Mouse (Mus musculus) heart, embryonic 11.5 days (tissue): Measurements from ENCODE around the gene Eps15l1. TPM values are rescaled to one million over a fixed set of nuclear protein-coding genes. Genes with fewer than 3 reads are reported as not detected.
A peak's percentile ranks its signal among the peaks of the same experiment; 100 is the strongest.

Experiments
- ATAC-seq: fragments of 200-750 bp; cut with Nextera tagmentation; replicated peaks from 2 replicates; pipeline ENCODE4 v1.8.0; 2017; ENCODE audit warnings: moderate library complexity; ENCODE audit not compliant: insufficient number of reproducible peaks, low FRiP score, low TSS enrichment
- H3K27ac ChIP-seq: fragments of 300-500 bp; sonication (generic); 2 replicates; pipeline ENCODE4 v1.5.1; 2014; ENCODE audit warnings: mild to moderate bottlenecking, low read depth, low read length
- H3K27me3 ChIP-seq: fragments of 300-500 bp; sonication (generic); 2 replicates; pipeline ENCODE4 v1.6.1; 2014; ENCODE audit warnings: mild to moderate bottlenecking, low read length, mixed read lengths; ENCODE audit not compliant: control insufficient read depth, insufficient read depth
- H3K36me3 ChIP-seq: fragments of 300-500 bp; sonication (generic); 2 replicates; pipeline ENCODE4 v1.6.1; 2014; ENCODE audit warnings: mild to moderate bottlenecking, low read length, moderate library complexity, mixed read lengths; ENCODE audit not compliant: control insufficient read depth, insufficient read depth
- H3K4me1 ChIP-seq: fragments of 300-500 bp; sonication (generic); 2 replicates; pipeline ENCODE4 v1.6.1; 2014; ENCODE audit warnings: low read length; ENCODE audit not compliant: control insufficient read depth, insufficient read depth
- H3K4me2 ChIP-seq: fragments of 300-500 bp; sonication (generic); 2 replicates; pipeline ENCODE4 v1.6.1; 2014; ENCODE audit warnings: mild to moderate bottlenecking, moderate library complexity
- H3K4me3 ChIP-seq: fragments of 300-500 bp; sonication (generic); 2 replicates; pipeline ENCODE4 v1.5.1; 2014; ENCODE audit warnings: low read depth, low read length
- H3K9ac ChIP-seq: fragments of 300-500 bp; sonication (generic); 2 replicates; pipeline ENCODE4 v1.6.1; 2014; ENCODE audit warnings: mild to moderate bottlenecking, low read depth, low read length, moderate library complexity
- H3K9me3 ChIP-seq: fragments of 300-500 bp; sonication (generic); replicated peaks from 2 replicates; pipeline ENCODE4 v1.6.1; 2016; ENCODE audit warnings: low read length; ENCODE audit not compliant: control insufficient read depth
- WGBS: fragments of 180-500 bp; shearing (Covaris S2); extraction: QIAGEN DNeasy Blood & Tissue Kit; methylation state at CpG from one replicate; pipeline ENCODE4 v1.1.7; 2014; ENCODE audit not compliant: insufficient replicate concordance; 5-methylcytosine and 5-hydroxymethylcytosine counted together
- polyA plus RNA-seq: library from polyadenylated mRNA; unstranded; fragments of >200 nt; fragmentation: Nextera tagmentation; extraction: Ambion mirVana; gene quantifications from 2 replicates; pipeline ENCODE4 v1.2.1, GENCODE M21; 2014

The Eps15l1 gene
- polyA plus RNA-seq, 1 experiment from 2014 or later: 49.9 TPM

DNA sequence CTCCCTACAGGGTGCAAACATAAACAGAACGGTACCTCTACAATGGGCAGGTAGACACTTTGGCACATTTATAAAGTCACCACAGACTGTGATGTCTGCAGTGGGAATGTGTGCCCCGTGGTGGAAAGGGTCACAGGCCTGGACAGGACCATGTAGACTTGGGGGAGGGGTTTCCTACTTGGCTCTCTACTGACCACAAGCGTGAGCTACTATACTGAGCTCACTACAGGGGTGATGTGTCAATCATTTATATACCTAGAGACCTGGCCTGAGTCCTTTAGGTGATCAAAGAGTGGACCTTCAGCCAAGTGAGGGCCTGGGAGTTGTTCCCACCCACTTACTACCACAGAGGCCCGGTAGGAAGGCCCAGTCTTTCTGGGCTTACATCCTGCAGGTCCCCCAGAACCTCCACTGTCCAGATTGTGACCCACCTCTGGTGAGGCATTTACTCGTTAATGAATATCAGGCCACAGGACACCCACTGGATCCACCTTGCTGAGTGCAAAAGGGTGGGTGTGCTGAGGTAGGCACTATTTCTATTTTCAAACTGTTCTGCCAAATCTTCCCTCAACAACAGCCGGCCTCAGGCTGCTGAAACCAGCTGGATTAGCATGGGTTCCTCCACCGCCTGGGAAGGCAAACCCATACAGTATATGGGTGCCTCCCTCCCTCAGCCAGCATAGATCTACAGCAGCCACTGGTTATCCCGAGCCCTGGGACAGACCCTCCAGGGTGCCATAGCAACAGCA is 68.1 kb downstream of the Eps15l1 start:
- no peaks in the 10 kb centered on the region for H3K27me3 ChIP-seq
- H3K9me3 ChIP-seq: no peaks in the 10 kb centered on the region
- H3K36me3 ChIP-seq: peaks cover 10% of the 10 kb centered on the region
- peak; percentile 53; the same call in 1 of the 2 replicates for ATAC-seq
- H3K4me1 ChIP-seq: peaks cover 32% of the 10 kb centered on the region
- no peak overlapping the region for H3K4me3 ChIP-seq
- H3K27ac ChIP-seq: peak overlapping the region; percentile 60
- peak overlapping the region; percentile 11; the same call in 1 of the 2 replicates for H3K4me2 ChIP-seq
- 0 out of 2 replicates have a peak overlapping the region, but pooled peaks have one; percentile 43 for H3K9ac ChIP-seq
- 68% methylated on average over 8 of the region's 8 CpGs for WGBS

DNA sequence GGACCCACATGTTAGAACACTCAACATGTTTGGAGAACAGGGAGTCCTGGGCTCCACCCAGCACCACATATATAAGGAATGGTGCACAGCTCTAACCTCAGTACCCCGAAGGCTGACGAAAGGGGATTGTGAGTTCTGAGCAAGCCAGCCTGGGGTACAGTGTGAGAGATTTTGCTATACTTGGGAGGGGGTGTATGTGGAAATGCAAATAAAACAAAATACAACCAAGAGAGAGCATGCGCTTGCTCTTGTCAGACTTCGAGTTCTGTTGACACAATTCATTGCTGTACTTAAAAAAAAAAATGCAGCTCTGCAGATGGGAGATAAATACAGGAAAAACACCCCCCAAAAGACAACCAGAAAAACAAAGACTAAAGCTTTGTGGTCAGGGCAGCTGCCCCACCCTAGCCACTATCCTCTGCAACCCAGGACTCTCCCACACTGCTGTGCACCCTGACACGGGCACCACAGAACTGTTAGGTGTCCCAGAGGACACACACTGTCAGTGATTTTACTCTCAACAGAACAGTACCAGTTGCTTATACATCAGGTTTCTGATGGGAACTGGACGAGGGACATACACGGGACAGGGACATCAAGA is 69.8 kb downstream of the Eps15l1 start:
- Histone ChIP-seq H3K27ac (no peak overlapping the region), H3K4me3 (no peak overlapping the region), H3K4me2 (no peak overlapping the region), H3K36me3 (peaks cover 3% of the 10 kb centered on the region; the same call in 1 of the 2 replicates), H3K9me3 (no peaks in the 10 kb centered on the region), H3K4me1 (peaks cover 32% of the 10 kb centered on the region), H3K27me3 (no peaks in the 10 kb centered on the region), H3K9ac (no peak overlapping the region)
- WGBS: 75% methylated on average over 7 of the region's 7 CpGs
- no peak for ATAC-seq

- Histone ChIP-seq H3K9me3 (no peaks in the 10 kb centered on the region), H3K4me2 (no peak overlapping the region), H3K4me1 (peaks cover 31% of the 10 kb centered on the region), H3K36me3 (no peaks in the 10 kb centered on the region; the same call in 1 of the 2 replicates), H3K4me3 (no peak overlapping the region), H3K27me3 (no peaks in the 10 kb centered on the region), H3K27ac (no peak overlapping the region), H3K9ac (no peak overlapping the region)
- WGBS: 88% methylated on average over 8 of the region's 8 CpGs
- ATAC-seq: no peak
Measured at GRCm38 (mm10) chr8:72350727-72351126, 70.5 kb downstream of the Eps15l1 start.

DNA sequence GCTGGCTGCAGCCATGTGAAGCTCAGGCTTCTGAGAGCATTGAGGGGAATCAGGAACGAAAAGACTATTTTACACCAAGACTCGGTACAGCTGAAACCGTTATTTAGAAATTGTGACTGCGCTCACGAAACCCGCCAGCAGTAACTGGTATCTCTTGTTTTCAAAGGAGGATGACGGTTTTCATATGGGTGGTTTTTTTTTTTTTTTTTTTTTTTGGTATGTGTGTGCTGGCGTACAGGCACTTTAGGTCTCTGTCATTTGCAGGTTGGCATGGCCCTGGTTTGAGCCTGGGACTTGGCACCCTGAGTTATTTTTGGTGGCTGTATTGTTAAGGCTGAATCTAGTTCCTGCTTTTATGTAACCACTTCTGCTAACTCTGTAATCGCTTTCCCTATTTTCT is 71.4 kb downstream of the Eps15l1 start:
- no peaks in the 10 kb centered on the region for H3K9me3 ChIP-seq
- ATAC-seq: no peak
- no peak overlapping the region for H3K4me2 ChIP-seq
- H3K9ac ChIP-seq: no peak overlapping the region
- H3K27me3 ChIP-seq: no peaks in the 10 kb centered on the region
- WGBS: 93% methylated on average over 9 of the region's 9 CpGs
- H3K4me1 ChIP-seq: peaks cover 23% of the 10 kb centered on the region
- H3K27ac ChIP-seq: no peak overlapping the region
- no peak overlapping the region for H3K4me3 ChIP-seq
- H3K36me3 ChIP-seq: no peaks in the 10 kb centered on the region; the same call in 1 of the 2 replicates

GRCm38 (mm10) chr8:72348956-72349355 is 72.3 kb downstream of the Eps15l1 start:
- WGBS: 89% methylated on average over 1 of the region's 1 CpGs
- H3K36me3 ChIP-seq: no peaks in the 10 kb centered on the region; the same call in 1 of the 2 replicates

DNA sequence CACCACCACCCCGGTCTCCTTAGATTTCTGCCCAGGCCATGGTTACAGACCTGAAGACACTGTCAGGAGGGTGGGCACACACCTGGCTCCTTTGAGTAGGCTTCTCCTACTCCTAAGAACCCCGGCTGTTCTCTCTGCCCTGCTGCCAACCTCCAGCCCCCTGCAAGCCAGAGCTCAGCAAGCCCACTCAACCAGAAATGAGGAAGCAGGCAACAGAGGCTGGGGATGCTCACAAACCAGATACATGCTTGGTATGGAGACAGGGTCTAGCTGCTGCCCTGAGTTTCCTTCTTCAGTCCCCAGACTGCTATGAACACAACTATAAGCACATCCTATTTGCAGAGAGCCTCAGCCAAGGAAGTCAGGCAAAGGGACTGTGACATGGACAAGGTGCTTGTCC is 73.1 kb downstream of the Eps15l1 start:
- Histone ChIP-seq H3K4me1 (peaks cover 5% of the 10 kb centered on the region), H3K4me2 (no peak overlapping the region), H3K36me3 (no peaks in the 10 kb centered on the region; the same call in 1 of the 2 replicates), H3K27ac (no peak overlapping the region), H3K4me3 (no peak overlapping the region), H3K9me3 (no peaks in the 10 kb centered on the region), H3K27me3 (no peaks in the 10 kb centered on the region), H3K9ac (no peak overlapping the region)
- 93% methylated on average over 2 of the region's 2 CpGs for WGBS
- ATAC-seq: no peak

More at GRCm38 (mm10) chr8:72348956-72349355, 72.3 kb downstream of the Eps15l1 start:
- Histone ChIP-seq H3K27ac (no peak overlapping the region), H3K9ac (no peak overlapping the region), H3K27me3 (no peaks in the 10 kb centered on the region), H3K4me3 (no peak overlapping the region), H3K4me1 (peaks cover 14% of the 10 kb centered on the region), H3K4me2 (no peak overlapping the region), H3K9me3 (no peaks in the 10 kb centered on the region)
- ATAC-seq: no peak

DNA sequence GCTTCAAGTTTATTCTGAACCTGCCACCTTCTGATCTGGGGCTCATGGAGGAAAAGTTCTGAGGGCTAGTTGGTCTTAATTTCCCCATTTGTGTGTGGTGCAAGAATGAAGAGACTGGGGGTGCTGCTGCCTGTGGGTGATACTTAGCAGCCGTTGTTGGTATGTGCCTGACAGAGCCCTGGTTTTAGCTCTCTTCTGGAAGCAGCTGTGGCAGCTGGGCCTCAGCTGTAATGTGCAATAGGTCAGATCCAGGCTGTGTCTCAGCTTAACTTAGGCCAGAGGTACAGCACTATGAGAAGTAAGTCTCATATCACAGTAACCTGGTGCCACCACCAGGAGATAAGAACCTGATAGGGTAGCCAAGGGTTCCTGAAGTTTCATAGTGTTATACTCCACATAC is 73.7 kb downstream of the Eps15l1 start:
- no peak for ATAC-seq
- no peak overlapping the region for H3K27ac ChIP-seq
- H3K27me3 ChIP-seq: no peaks in the 10 kb centered on the region
- H3K36me3 ChIP-seq: no peaks in the 10 kb centered on the region; the same call in 1 of the 2 replicates
- 85% methylated on average over 1 of the region's 1 CpGs for WGBS
- H3K9ac ChIP-seq: no peak overlapping the region
- H3K4me3 ChIP-seq: no peak overlapping the region
- no peak overlapping the region for H3K4me2 ChIP-seq
- H3K9me3 ChIP-seq: no peaks in the 10 kb centered on the region
- H3K4me1 ChIP-seq: no peaks in the 10 kb centered on the region; the same call in 1 of the 2 replicates

GRCm38 (mm10) chr8:72343725-72344124 is 77.5 kb downstream of the Eps15l1 start:
- no peak for ATAC-seq
- no peak overlapping the region for H3K4me2 ChIP-seq
- H3K27ac ChIP-seq: no peak overlapping the region
- no peak overlapping the region for H3K4me3 ChIP-seq
- H3K36me3 ChIP-seq: peaks cover 14% of the 10 kb centered on the region
- 75% methylated on average over 4 of the region's 4 CpGs for WGBS
- no peaks in the 10 kb centered on the region for H3K9me3 ChIP-seq
- no peak overlapping the region for H3K9ac ChIP-seq
- no peaks in the 10 kb centered on the region for H3K4me1 ChIP-seq
- no peaks in the 10 kb centered on the region for H3K27me3 ChIP-seq
